Mouse (Mus musculus) stomach, embryonic 14.5 days (tissue): ENCODE measurements around the gene Aacs. TPM values are rescaled to one million over a fixed set of nuclear protein-coding genes. Genes with fewer than 3 reads are reported as not detected.

Experiments used
- ATAC-seq: fragments of 200-750 bp; cut with Nextera tagmentation; 2 replicates; pipeline ENCODE4 v1.8.0; 2017; ENCODE audit warnings: low read depth, moderate TSS enrichment; ENCODE audit not compliant: insufficient number of reproducible peaks, insufficient read depth, low FRiP score
- H3K27ac ChIP-seq: fragments of 300-500 bp; sonication (generic); 2 replicates; pipeline ENCODE4 v1.5.1; 2014; ENCODE audit warnings: mild to moderate bottlenecking, low read length, moderate library complexity, mixed read lengths
- H3K27me3 ChIP-seq: fragments of 300-500 bp; sonication (generic); 2 replicates; pipeline ENCODE4 v1.6.1; 2014; ENCODE audit warnings: low read length, control low read depth, mixed read lengths; ENCODE audit not compliant: control insufficient read depth, insufficient read depth
- H3K36me3 ChIP-seq: fragments of 300-500 bp; sonication (generic); 2 replicates; pipeline ENCODE4 v1.6.1; 2014; ENCODE audit warnings: mild to moderate bottlenecking, control low read depth, low read length, moderate library complexity, mixed read lengths; ENCODE audit not compliant: control insufficient read depth, insufficient read depth
- H3K4me1 ChIP-seq: fragments of 300-500 bp; sonication (generic); 2 replicates; pipeline ENCODE4 v1.6.1; 2014; ENCODE audit warnings: low read length, control low read depth, mixed read lengths; ENCODE audit not compliant: control insufficient read depth, insufficient read depth
- H3K4me2 ChIP-seq: fragments of 300-500 bp; sonication (generic); replicated peaks from 2 replicates; pipeline ENCODE4 v1.6.1; 2014; ENCODE audit warnings: low read depth, low read length, control low read depth
- H3K4me3 ChIP-seq: fragments of 300-500 bp; sonication (generic); 2 replicates; pipeline ENCODE4 v1.5.1; 2014; ENCODE audit warnings: low read depth, low read length, control low read depth
- H3K9ac ChIP-seq: fragments of 300-500 bp; sonication (generic); replicated peaks from 2 replicates; pipeline ENCODE4 v1.6.1; 2014; ENCODE audit warnings: low read depth, mild to moderate bottlenecking, control low read depth, low read length, moderate library complexity, mixed read lengths
- H3K9me3 ChIP-seq: fragments of 300-500 bp; sonication (generic); 2 replicates; pipeline ENCODE4 v1.6.1; 2016; ENCODE audit warnings: low read depth, low read length, control low read depth; ENCODE audit not compliant: control insufficient read depth
- WGBS: fragments of 180-500 bp; shearing (Covaris S2); extraction: QIAGEN DNeasy Blood & Tissue Kit; methylation state at CpG from one replicate; pipeline ENCODE4 v1.1.7; 2014; 5-methylcytosine and 5-hydroxymethylcytosine counted together
- polyA plus RNA-seq: library from polyadenylated mRNA; unstranded; fragments of >200 nt; fragmentation: Nextera tagmentation; extraction: Ambion mirVana; gene quantifications from 2 replicates; pipeline ENCODE4 v1.2.1, GENCODE M21; 2014

Gene Aacs
- polyA plus RNA-seq, 1 experiment from 2014 or later, result 45.6 TPM

- Histone ChIP-seq H3K4me2 (no peak overlapping the region), H3K9me3 (no peaks in the 10 kb centered on the region), H3K9ac (no peak overlapping the region), H3K27ac (no peak overlapping the region), H3K4me3 (no peak overlapping the region), H3K4me1 (0 out of 2 replicates have a peak, but pooled peaks cover 4% of the 10 kb centered on the region), H3K27me3 (peaks cover 50% of the 10 kb centered on the region), H3K36me3 (no peaks in the 10 kb centered on the region)
- WGBS, result 11% methylated on average over 7 of the region's 7 CpGs
- ATAC-seq, result no peak
Observed at GRCm38 (mm10) chr5:125534168-125534610, 58.6 kb downstream of the Aacs start.

DNA sequence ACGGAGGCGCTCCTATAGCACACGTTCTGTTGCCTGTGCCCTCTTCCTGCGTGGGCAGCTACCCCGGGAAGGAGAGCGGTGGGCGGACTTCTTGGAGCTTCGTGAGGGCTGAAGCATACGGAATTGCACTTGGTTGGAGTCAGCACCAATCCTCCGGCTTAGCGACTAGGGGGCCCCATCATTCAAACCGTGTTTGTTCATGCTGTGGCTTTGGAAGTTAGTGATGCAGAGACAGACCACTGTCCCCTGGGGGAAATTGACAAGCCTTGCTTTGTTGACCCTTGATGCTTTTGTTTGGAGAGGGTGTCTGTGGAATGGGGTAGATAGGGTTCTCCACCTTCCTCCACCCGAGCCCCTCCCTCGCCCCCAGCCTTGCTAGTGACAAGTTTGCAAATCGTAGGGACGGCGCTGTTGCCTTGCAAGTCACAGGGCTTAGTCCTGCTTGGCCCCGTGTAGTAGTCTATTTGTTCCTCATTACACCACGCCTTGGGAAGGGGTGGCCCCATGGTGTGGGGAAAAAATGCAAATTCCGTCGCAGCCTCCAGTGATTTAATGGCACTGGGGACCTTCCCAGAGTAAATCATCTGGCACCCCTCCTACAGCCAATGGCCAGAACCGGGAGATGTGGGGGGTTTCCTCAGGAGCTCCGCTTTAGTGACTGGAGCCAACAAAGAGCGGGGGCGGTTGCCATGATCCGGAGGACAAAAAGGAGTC lies 59.2 kb downstream of the Aacs start:
- Histone ChIP-seq H3K27ac (no peak overlapping the region), H3K4me3 (no peak overlapping the region), H3K9ac (no peak overlapping the region), H3K27me3 (peaks cover 48% of the 10 kb centered on the region), H3K36me3 (no peaks in the 10 kb centered on the region), H3K9me3 (no peaks in the 10 kb centered on the region), H3K4me2 (no peak overlapping the region), H3K4me1 (0 out of 2 replicates have a peak, but pooled peaks cover 4% of the 10 kb centered on the region)
- no peak for ATAC-seq
- WGBS, result 3% methylated on average over 26 of the region's 26 CpGs

DNA sequence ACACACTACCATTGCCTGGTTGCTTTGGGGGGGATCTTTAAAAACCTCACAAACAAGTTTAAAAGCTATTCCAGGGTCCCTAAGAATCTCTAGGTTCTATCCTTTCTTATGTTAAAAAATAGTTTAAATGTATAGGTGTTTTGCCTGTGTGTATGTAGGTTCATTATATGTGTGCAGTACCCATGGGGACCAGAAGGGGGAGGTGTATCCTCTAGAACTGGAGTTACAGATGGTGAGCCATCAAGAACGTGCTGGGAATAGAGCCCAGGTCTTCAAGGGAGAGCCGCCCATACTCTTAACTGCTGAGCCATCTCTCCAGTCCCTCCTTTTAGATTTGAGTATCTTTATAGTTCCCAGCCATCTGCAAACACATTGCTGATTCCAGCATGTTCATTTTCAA lies 69.5 kb downstream of the Aacs start:
- no peak for ATAC-seq
- Histone ChIP-seq H3K9me3 (no peaks in the 10 kb centered on the region), H3K4me2 (no peak overlapping the region), H3K36me3 (no peaks in the 10 kb centered on the region), H3K9ac (no peak overlapping the region), H3K27me3 (no peaks in the 10 kb centered on the region), H3K27ac (no peak overlapping the region), H3K4me3 (no peak overlapping the region), H3K4me1 (no peaks in the 10 kb centered on the region)
- 89% methylated on average over 2 of the region's 2 CpGs for WGBS

DNA sequence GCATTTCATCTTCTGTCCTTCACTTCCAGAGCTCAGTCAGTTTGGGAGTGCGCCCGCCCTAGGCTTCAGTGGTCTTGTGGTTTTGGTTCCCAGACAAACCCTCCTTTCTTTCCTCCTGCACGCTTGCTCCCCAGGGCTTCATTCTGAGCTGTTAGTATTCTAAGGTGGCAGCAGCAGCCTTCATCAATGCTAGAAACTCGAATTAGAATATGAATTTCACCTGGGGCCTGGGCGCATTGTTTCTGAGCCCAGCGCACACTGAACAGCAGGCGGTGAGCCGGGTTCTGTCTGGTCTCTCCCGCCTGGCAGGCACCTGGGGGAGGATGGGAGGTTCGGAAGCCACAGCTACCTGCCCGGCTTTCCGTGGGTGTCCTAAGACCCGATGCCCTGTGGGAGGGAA lies 70.7 kb downstream of the Aacs start:
- 34% methylated on average over 13 of the region's 13 CpGs for WGBS
- no peaks in the 10 kb centered on the region for H3K4me1 ChIP-seq
- no peak for ATAC-seq
- no peak overlapping the region for H3K4me2 ChIP-seq
- H3K9me3 ChIP-seq, result no peaks in the 10 kb centered on the region
- H3K27me3 ChIP-seq, result no peaks in the 10 kb centered on the region
- H3K27ac ChIP-seq, result no peak overlapping the region
- no peak overlapping the region for H3K4me3 ChIP-seq
- no peaks in the 10 kb centered on the region for H3K36me3 ChIP-seq
- H3K9ac ChIP-seq, result no peak overlapping the region

DNA sequence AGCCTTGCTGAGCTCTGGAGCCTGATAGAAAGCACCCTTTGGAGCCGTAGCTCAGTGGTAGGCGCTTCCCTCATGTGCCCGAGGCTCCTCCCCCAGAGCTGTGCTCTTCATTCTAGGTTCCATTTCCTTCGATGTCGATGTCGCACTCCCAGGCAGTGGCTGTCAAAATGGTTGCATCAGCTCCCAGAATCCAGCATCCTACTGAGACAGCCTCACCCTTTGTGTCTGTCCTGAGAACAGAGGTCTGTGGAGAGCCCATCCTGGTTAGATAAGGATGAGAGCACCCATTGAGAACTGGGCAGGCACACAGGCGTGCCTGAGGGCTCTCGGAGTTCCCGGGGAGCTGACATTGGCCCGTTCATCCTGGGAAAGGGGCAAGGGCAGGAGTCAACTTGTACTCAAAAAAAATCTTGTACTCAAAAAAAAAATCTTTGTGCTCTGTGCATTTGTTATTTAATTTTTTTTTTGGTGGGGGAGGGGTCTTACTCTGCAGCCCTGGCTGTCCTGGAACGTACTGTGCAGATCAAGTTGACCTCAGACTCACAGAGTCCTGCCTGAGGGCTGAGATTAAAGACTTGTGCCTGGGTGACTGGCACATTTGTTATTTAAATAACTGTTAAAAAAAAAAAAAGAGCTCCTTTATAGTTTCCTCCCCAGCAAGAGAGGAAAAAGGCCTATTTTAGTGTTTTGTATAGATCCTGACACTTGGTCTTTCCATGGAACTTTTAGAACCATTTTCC lies 74.3 kb downstream of the Aacs start:
- 37% methylated on average over 11 of the region's 11 CpGs for WGBS
- no peaks in the 10 kb centered on the region for H3K27me3 ChIP-seq
- no peaks in the 10 kb centered on the region for H3K9me3 ChIP-seq
- no peak overlapping the region for H3K4me3 ChIP-seq
- no peak overlapping the region for H3K4me2 ChIP-seq
- no peak for ATAC-seq
- no peaks in the 10 kb centered on the region for H3K36me3 ChIP-seq
- no peak overlapping the region for H3K9ac ChIP-seq
- H3K4me1 ChIP-seq, result no peaks in the 10 kb centered on the region
- H3K27ac ChIP-seq, result no peak overlapping the region

- WGBS, result 69% methylated on average over 5 of the region's 5 CpGs
- H3K27ac ChIP-seq, result no peak overlapping the region
- H3K9me3 ChIP-seq, result no peaks in the 10 kb centered on the region
- no peak overlapping the region for H3K4me2 ChIP-seq
- no peaks in the 10 kb centered on the region for H3K36me3 ChIP-seq
- H3K27me3 ChIP-seq, result no peaks in the 10 kb centered on the region
- H3K4me1 ChIP-seq, result no peaks in the 10 kb centered on the region
- no peak for ATAC-seq
- H3K4me3 ChIP-seq, result no peak overlapping the region
- no peak overlapping the region for H3K9ac ChIP-seq
Observed at GRCm38 (mm10) chr5:125555732-125556131, 80.1 kb downstream of the Aacs start.

- H3K36me3 ChIP-seq, result no peaks in the 10 kb centered on the region
- H3K4me3 ChIP-seq, result no peak overlapping the region
- no peaks in the 10 kb centered on the region for H3K27me3 ChIP-seq
- ATAC-seq, result no peak
- H3K9me3 ChIP-seq, result no peaks in the 10 kb centered on the region
- no peak overlapping the region for H3K9ac ChIP-seq
- H3K27ac ChIP-seq, result no peak overlapping the region
- H3K4me1 ChIP-seq, result no peaks in the 10 kb centered on the region
- H3K4me2 ChIP-seq, result no peak overlapping the region
- WGBS, result 39% methylated on average over 6 of the region's 6 CpGs
Observed at GRCm38 (mm10) chr5:125563492-125563891, 87.9 kb downstream of the Aacs start.

DNA sequence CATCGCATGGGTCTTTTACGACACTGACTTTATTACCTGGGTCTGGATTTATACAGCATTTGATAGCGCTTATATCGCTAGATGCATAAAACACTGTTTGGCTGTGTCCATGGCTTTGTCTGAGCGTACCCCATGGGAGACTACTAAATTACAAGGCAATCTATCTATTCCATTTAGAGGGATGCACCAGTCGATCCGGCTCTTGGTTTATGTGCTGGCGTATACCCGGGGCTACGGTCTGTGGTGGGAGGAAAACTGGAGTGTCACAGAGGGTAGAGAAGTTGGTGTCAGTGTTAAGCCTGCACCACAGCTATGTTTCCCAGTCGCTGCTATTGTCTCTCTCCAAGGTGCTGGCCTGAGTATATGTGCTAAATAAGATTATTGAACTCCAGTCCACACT lies 90.1 kb downstream of the Aacs start:
- Histone ChIP-seq H3K27ac (no peak overlapping the region), H3K36me3 (no peaks in the 10 kb centered on the region), H3K4me2 (no peak overlapping the region), H3K4me1 (no peaks in the 10 kb centered on the region), H3K4me3 (no peak overlapping the region), H3K9ac (no peak overlapping the region), H3K9me3 (no peaks in the 10 kb centered on the region), H3K27me3 (no peaks in the 10 kb centered on the region)
- WGBS, result 80% methylated on average over 11 of the region's 11 CpGs
- no peak for ATAC-seq
